Mouse (Mus musculus) limb, embryonic 14.5 days (tissue): ENCODE data around the gene Ahsa1. TPM values are rescaled to one million over a fixed set of nuclear protein-coding genes. Genes with fewer than 3 reads are reported as not detected.
A peak's percentile ranks its signal among the peaks of the same experiment; 100 is the strongest.
"Not testable (repeated sequence)": the region's sequence is repeated elsewhere in the genome, so short reads cannot be mapped to it uniquely, and the experiment has no call there.

Source experiments
- ATAC-seq: fragments of 200-750 bp; cut with Nextera tagmentation; 2 replicates; pipeline ENCODE4 v1.8.0; 2017; ENCODE audit warnings: low read depth, moderate number of reproducible peaks, moderate TSS enrichment; ENCODE audit not compliant: low FRiP score
- DNase-seq: peaks from one replicate; pipeline ENCODE4 v3.0.0-alpha.2; 2015; ENCODE audit warnings: low spot score
- H3K27ac ChIP-seq: fragments of 300-500 bp; sonication (generic); replicated peaks from 2 replicates; pipeline ENCODE4 v1.5.1; 2014; ENCODE audit warnings: low read depth, mild to moderate bottlenecking, low read length, moderate library complexity, mixed read lengths
- H3K27me3 ChIP-seq: fragments of 300-500 bp; sonication (generic); 2 replicates; pipeline ENCODE4 v1.6.1; 2014; ENCODE audit warnings: low read length, mixed read lengths; ENCODE audit not compliant: control insufficient read depth, insufficient read depth
- H3K36me3 ChIP-seq: fragments of 300-500 bp; sonication (generic); 2 replicates; pipeline ENCODE4 v1.6.1; 2014; ENCODE audit warnings: mild to moderate bottlenecking, low read length, moderate library complexity, mixed read lengths; ENCODE audit not compliant: control insufficient read depth, insufficient read depth
- H3K4me1 ChIP-seq: fragments of 300-500 bp; sonication (generic); 2 replicates; pipeline ENCODE4 v1.6.1; 2014; ENCODE audit warnings: antibody characterized with exemption, low read length, mixed read lengths; ENCODE audit not compliant: control insufficient read depth, insufficient read depth
- H3K4me2 ChIP-seq: fragments of 300-500 bp; sonication (generic); replicated peaks from 2 replicates; pipeline ENCODE4 v1.6.1; 2014; ENCODE audit warnings: low read depth, mild to moderate bottlenecking, low read length, moderate library complexity; ENCODE audit not compliant: severe bottlenecking
- H3K4me3 ChIP-seq: fragments of 300-500 bp; sonication (generic); replicated peaks from 2 replicates; pipeline ENCODE4 v1.5.1; 2014; ENCODE audit warnings: low read length
- H3K9ac ChIP-seq: fragments of 300-500 bp; sonication (generic); 2 replicates; pipeline ENCODE4 v1.6.1; 2014; ENCODE audit warnings: mild to moderate bottlenecking, low read depth, low read length, moderate library complexity; ENCODE audit not compliant: severe bottlenecking
- H3K9me3 ChIP-seq: fragments of 300-500 bp; sonication (generic); 2 replicates; pipeline ENCODE4 v1.6.1; 2016; ENCODE audit warnings: low read length; ENCODE audit not compliant: control insufficient read depth
- POLR2A ChIP-seq: fragments of 200-500 bp; IDR thresholded peaks from 2 replicates; pipeline ENCODE4 v1.8.0; 2012; ENCODE audit warnings: inconsistent platforms, mild to moderate bottlenecking, moderate library complexity, borderline replicate concordance; ENCODE audit not compliant: insufficient read depth, insufficient read length; ENCODE audit errors: extremely low read depth
- WGBS: fragments of 180-500 bp; shearing (Covaris S2); extraction: QIAGEN DNeasy Blood & Tissue Kit; methylation state at CpG from one replicate; pipeline ENCODE4 v1.1.7; 2014; 5-methylcytosine and 5-hydroxymethylcytosine counted together
- polyA plus RNA-seq, 2 experiments: library from polyadenylated mRNA; depleted of rRNA in 1 of 2; stranded (reverse) in 1 of 2; unstranded in 1 of 2; fragments of >200 nt; fragmentation: Nextera tagmentation in 1 of 2; extraction: Ambion mirVana in 1 of 2; gene quantifications; 2 replicates each; pipeline versions ENCODE4 v1.2.1 to v1.2.3; 2012 to 2014

The Ahsa1 gene
- polyA plus RNA-seq, 2 experiments: 168 to 187 TPM

DNA sequence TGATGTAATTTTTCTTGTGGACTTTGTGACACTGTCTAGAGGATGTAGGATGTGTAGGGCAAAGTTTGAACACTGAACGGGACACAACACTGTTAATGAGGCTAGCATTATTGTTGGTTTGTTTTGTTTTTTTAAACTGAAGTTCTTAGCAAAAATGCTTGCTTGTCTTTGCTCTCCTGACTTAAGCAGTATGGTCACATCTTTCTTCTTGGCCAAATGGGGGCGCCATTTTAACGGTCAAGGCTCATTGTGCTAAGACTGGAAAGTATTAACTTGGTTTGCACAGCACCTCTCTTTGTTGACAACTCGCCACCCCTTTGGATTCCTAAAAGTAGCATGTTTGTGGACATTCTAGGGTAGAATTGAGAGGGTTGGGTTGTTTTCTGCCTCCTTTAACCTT lies 1.4 kb downstream of the Ahsa1 start:
- Histone ChIP-seq H3K4me2 (peak overlapping the region; percentile 58), H3K9me3 (no peaks in the 10 kb centered on the region), H3K27ac (no peak overlapping the region), H3K4me1 (peaks cover 7% of the 10 kb centered on the region), H3K27me3 (no peaks in the 10 kb centered on the region), H3K9ac (peak overlapping the region; percentile 86), H3K36me3 (peaks cover 52% of the 10 kb centered on the region), H3K4me3 (peak overlapping the region; percentile 90)
- peak; percentile 16 for DNase-seq
- ATAC-seq: no peak
- WGBS: 28% methylated on average over 4 of the region's 4 CpGs
- no peak for TF ChIP-seq POLR2A

DNA sequence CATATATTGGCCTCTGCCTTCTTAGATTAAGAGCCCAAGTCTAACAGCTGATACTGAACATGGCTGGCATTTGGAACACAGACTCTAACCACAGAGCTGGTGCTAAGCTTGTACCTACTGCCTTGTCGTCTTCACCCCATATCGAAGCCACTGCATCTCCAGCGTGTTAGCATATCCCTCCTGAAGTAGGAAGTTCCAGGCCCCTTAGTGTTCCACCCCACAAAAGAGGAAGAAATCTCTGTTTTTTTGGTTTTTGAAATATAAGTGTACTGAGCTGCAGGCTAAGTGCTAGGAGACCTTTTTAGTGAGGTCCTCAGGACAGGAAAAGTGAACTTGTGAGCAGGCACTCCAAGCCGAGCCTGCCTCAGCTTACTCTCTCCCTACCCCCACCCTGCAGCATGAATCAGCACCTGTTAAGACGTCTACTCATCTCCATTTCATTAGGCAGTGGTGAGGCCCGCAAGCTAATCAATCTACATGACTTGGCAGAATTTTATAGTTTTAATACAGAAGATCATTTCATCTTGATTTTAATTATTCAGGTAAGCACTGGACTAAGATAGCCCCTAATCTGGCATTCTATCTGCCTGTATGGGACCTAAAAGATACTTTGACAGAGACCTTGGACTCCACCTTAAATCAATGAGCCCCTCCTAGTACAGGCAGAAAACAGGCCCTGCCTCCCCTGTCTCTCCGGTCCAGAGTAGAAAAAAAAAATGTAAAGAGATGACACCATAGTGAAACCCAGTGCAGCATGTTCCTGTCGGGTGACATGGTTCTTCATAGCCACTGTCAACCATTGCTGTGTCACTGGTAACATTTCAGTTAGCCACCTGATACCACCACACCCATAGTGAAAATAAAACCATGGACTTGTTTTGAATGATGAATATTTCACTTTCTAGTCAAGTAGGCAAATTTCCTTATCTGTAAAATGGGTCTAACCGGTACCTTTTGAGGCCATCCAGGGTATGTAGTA lies 8.9 kb downstream of the Ahsa1 start:
- Histone ChIP-seq H3K27ac (no peak overlapping the region), H3K27me3 (no peaks in the 10 kb centered on the region), H3K4me2 (no peak overlapping the region), H3K36me3 (peaks cover 68% of the 10 kb centered on the region), H3K4me3 (no peak overlapping the region), H3K9ac (no peak overlapping the region), H3K9me3 (no peaks in the 10 kb centered on the region), H3K4me1 (0 out of 2 replicates have a peak, but pooled peaks cover 4% of the 10 kb centered on the region)
- TF ChIP-seq POLR2A: no peak
- ATAC-seq (no peak), DNase-seq (no peak)
- 92% methylated on average over 9 of the region's 9 CpGs for WGBS

DNA sequence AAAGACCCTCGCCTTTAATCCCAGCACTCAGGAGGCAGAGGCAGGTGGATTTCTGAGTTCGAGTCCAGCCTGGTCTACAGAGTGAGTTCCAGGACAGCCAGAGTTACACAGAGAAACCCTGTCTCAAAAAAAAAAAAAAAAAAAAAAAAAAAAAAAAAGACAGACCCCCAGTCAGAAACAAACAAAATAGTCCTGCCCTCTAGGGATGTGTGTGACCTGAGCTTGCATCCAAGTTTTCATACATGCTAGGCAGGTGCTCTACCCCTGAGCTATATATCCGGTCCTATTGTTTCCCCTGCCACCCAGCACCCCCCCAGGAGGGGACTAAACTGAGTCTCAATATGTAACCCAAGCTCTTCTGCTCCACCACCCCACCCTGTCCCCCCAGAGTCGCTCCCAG lies 11.0 kb downstream of the Ahsa1 start:
- ATAC-seq, H3K9me3 ChIP-seq, H3K9ac ChIP-seq, DNase-seq, H3K4me1 ChIP-seq, H3K4me3 ChIP-seq, H3K4me2 ChIP-seq, H3K27ac ChIP-seq, H3K27me3 ChIP-seq: not testable (repeated sequence)
- H3K36me3 ChIP-seq: peaks cover 47% of the 10 kb centered on the region
- 87% methylated on average over 4 of the region's 4 CpGs for WGBS

DNA sequence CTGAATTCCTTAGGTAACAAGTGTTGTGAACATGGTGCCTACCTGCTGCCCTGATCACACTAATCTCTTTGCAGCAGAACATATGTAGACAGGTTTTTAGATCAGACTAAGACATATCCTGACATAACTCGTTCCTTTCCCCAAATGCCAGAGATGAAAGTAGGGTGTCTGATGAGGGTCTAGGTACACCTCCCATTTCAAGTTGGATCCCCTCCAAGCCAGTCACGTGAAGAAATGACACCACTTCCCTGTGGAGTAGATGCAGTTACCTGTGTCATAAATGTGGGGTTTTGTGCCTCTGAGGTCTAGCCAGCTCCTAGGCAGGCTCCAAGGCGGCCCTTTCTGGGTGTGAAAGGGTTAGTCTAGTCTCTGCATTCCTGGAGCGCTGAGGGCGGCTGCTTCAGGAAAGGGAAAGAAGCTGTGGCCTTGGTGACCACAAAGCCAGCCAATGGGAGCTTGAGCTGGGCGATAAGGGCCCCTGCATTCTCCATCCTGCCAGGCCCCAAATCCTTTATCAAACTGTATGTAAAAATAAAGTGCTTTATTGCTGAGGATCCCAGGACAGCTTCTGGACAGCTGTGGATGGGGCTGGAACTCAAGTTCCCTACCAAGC lies 11.9 kb downstream of the Ahsa1 start:
- no peak for TF ChIP-seq POLR2A
- no peak overlapping the region for H3K27ac ChIP-seq
- peaks cover 37% of the 10 kb centered on the region for H3K36me3 ChIP-seq
- no peaks in the 10 kb centered on the region for H3K9me3 ChIP-seq
- no peak overlapping the region for H3K9ac ChIP-seq
- 0 out of 2 replicates have a peak, but pooled peaks cover 4% of the 10 kb centered on the region for H3K4me1 ChIP-seq
- no peak overlapping the region for H3K4me2 ChIP-seq
- H3K27me3 ChIP-seq: no peaks in the 10 kb centered on the region
- ATAC-seq (peak; percentile 36; the same call in 1 of the 2 replicates), DNase-seq (no peak)
- 23% methylated on average over 6 of the region's 6 CpGs for WGBS
- no peak overlapping the region for H3K4me3 ChIP-seq

DNA sequence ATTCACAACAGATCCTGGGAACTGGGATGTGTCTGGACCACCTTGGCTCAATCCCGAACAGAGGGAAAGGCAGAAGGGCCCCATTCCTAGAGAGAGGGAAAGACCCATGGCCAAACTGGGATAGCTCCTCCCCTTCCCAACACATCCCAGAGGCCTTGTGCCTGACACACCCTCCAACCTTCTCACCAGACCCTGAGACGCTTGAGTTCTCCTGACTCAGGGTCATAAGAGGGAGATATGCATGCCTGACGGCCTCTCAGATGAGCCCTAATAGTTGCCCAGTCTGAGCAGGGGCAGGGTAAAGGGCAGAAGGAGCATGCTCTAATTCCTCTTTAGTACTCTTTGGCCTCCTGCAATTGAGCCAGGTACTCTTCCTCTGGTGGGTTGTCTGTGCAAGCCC lies 13.1 kb downstream of the Ahsa1 start:
- Histone ChIP-seq H3K9ac (no peak overlapping the region), H3K36me3 (peaks cover 26% of the 10 kb centered on the region), H3K4me3 (no peak overlapping the region), H3K4me2 (no peak overlapping the region), H3K27me3 (no peaks in the 10 kb centered on the region), H3K27ac (no peak overlapping the region), H3K9me3 (no peaks in the 10 kb centered on the region), H3K4me1 (0 out of 2 replicates have a peak, but pooled peaks cover 4% of the 10 kb centered on the region)
- ATAC-seq (no peak), DNase-seq (no peak)
- WGBS: 46% methylated on average over 3 of the region's 3 CpGs
- no peak for TF ChIP-seq POLR2A
